Mouse (Mus musculus) mature B cell (primary cell): ENCODE data around the gene 4930444G20Rik.
"Not testable (repeated sequence)": the region's sequence is repeated elsewhere in the genome, so short reads cannot be mapped to it uniquely, and the experiment has no call there.

Experiments used
- in situ Hi-C: fragments of 300-500 bp; cut with MboI; formaldehyde crosslinking; loops from 2 replicates; pipeline ENCODE4 v1.14.3; 2019

Gene 4930444G20Rik

GRCm38 (mm10) chr10:22067979-22068378, at the start of gene 4930444G20Rik:
Gene 4930444G20Rik, minus strand, starts transcription at chr10:22068079.
- in situ Hi-C loops: not testable (repeated sequence)

GRCm38 (mm10) chr10:22074531-22074930, 6.7 kb upstream of the 4930444G20Rik start:
- in situ Hi-C loops: no loop called here

- in situ Hi-C loops: no loop called here
Measured at GRCm38 (mm10) chr10:22072739-22073138, 4.9 kb upstream of the 4930444G20Rik start.

GRCm38 (mm10) chr10:22070576-22070975, 2.7 kb upstream of the 4930444G20Rik start:
- in situ Hi-C loops: no loop called here

- in situ Hi-C loops: no loop called here
Measured at GRCm38 (mm10) chr10:22070168-22070567, 2.3 kb upstream of the 4930444G20Rik start.

GRCm38 (mm10) chr10:22059415-22059814, 8.5 kb downstream of the 4930444G20Rik start:
- in situ Hi-C loops: loop anchor here (10.0 kb wide), 1 partner anchor 95 kb away; the partner anchor contains the start of genes H60b and Raet1e

- in situ Hi-C loops: loop anchor here (10.0 kb wide), 1 partner anchor 96 kb away; the partner anchor contains the start of genes H60b and Raet1e
Measured at GRCm38 (mm10) chr10:22059026-22059325, 8.9 kb downstream of the 4930444G20Rik start.

- in situ Hi-C loops: loop anchor here (10.0 kb wide), 1 partner anchor 96 kb away; the partner anchor contains the start of genes H60b and Raet1e
Measured at GRCm38 (mm10) chr10:22058218-22059025, 9.5 kb downstream of the 4930444G20Rik start.

GRCm38 (mm10) chr10:22055308-22055707, 12.6 kb downstream of the 4930444G20Rik start:
- in situ Hi-C loops: loop anchor here (10.0 kb wide), 1 partner anchor 99 kb away; the partner anchor contains the start of genes H60b and Raet1e

GRCm38 (mm10) chr10:22036256-22036655, 31.6 kb downstream of the 4930444G20Rik start:
- in situ Hi-C loops: not testable (repeated sequence)

GRCm38 (mm10) chr10:22034303-22034702, 33.6 kb downstream of the 4930444G20Rik start:
- in situ Hi-C loops: no loop called here

- in situ Hi-C loops: no loop called here
Measured at GRCm38 (mm10) chr10:22018618-22019017, 49.3 kb downstream of the 4930444G20Rik start.

- in situ Hi-C loops: no loop called here
Measured at GRCm38 (mm10) chr10:22017469-22018159, 50.3 kb downstream of the 4930444G20Rik start.
